In genomic region chr4:88867366-88867925, GRCm38 (mm10) we compare ENCODE assay signal across 8 mouse cellular contexts. TPM values are rescaled to one million over a fixed set of nuclear protein-coding genes. Genes with fewer than 3 reads are reported as not detected.
DNase-seq lines count a peak whose midpoint lies in the region; ATAC-seq and TF ChIP-seq lines count a peak whose summit lies in the region.

No protein-coding gene starts in this region.

- peak; percentile 71 for DNase-seq in gastrocnemius, adult 2 months
- peak; percentile 75 for DNase-seq in hindbrain, postnatal 0 days (ENCODE audit: low spot score)
- peak; percentile 68 to 84 for DNase-seq in left cerebral cortex, adult 2 months (ENCODE audit: extremely low spot score in 1 of 2, low spot score in 2 of 2)
- DNase-seq in right cerebral cortex, adult 2 months (ENCODE audit: low spot score in 2 of 2): peak; percentile 74 to 84
- peak; percentile 76 for DNase-seq in urinary bladder, postnatal 25 days (ENCODE audit: low spot score)

- H3K36me3 ChIP-seq in hindbrain, postnatal 0 days (ENCODE audit: insufficient read depth, low read length): no peaks in the 10 kb centered on the region
- H3K36me3 ChIP-seq in megakaryocyte, embryonic 14.5 days (replicated peaks; ENCODE audit: low read length): no peaks in the 10 kb centered on the region

- 0% methylated on average over 8 of the region's 8 CpGs for WGBS in hindbrain, postnatal 0 days

- H3K27ac ChIP-seq in gastrocnemius, adult 2 months: peak overlapping the region; percentile 66; the same call in 1 of the 2 replicates
- H3K27ac ChIP-seq in hindbrain, postnatal 0 days: no peak overlapping the region
- no peak overlapping the region for H3K27ac ChIP-seq in left cerebral cortex, adult 2 months

- no peaks in the 10 kb centered on the region for H3K4me1 ChIP-seq in hindbrain, postnatal 0 days (ENCODE audit: insufficient read depth, low read length)
- peaks cover 58% of the 10 kb centered on the region for H3K4me1 ChIP-seq in megakaryocyte, embryonic 14.5 days

- peak overlapping the region; percentile 97 for H3K4me2 ChIP-seq in hindbrain, postnatal 0 days (ENCODE audit: low read depth, low read length)

- peak; percentile 81 for TF ChIP-seq CTCF in gastrocnemius, adult 2 months (IDR thresholded peaks at IDR 0.05)
- TF ChIP-seq CTCF in hindbrain, postnatal 0 days (IDR thresholded peaks at IDR 0.05; ENCODE audit: low read depth): peak; percentile 93
- peak; percentile 76 for TF ChIP-seq CTCF in left cerebral cortex, adult 2 months (IDR thresholded peaks at IDR 0.05)

- peak; percentile 50 for ATAC-seq in activated CD4-positive, CD25-positive, alpha-beta regulatory T cell, adult 4 months
- peak; percentile 62 for ATAC-seq in common myeloid progenitor, adult 5-6 weeks (replicated peaks; ENCODE audit: low read depth, poor library complexity, severe bottlenecking)
- peak; percentile 75 for ATAC-seq in hindbrain, postnatal 0 days

- H3K4me3 ChIP-seq in gastrocnemius, adult 2 months: peak overlapping the region; percentile 76
- peak overlapping the region; percentile 51 for H3K4me3 ChIP-seq in hindbrain, postnatal 0 days (ENCODE audit: low read length)
- peak overlapping the region; percentile 50 for H3K4me3 ChIP-seq in left cerebral cortex, adult 2 months
- H3K4me3 ChIP-seq in megakaryocyte, embryonic 14.5 days (replicated peaks): peak overlapping the region; percentile 91

- peak overlapping the region; percentile 53; the same call in 1 of the 2 replicates for H3K9ac ChIP-seq in hindbrain, postnatal 0 days (replicated peaks; ENCODE audit: low read length)

- intact Hi-C loops in gastrocnemius, adult 2 months (cut with DNase I): no loop called here
- intact Hi-C loops in left cerebral cortex, adult 2 months (cut with DNase I): loop anchor here (5.0 kb wide), 1 partner anchor 660 kb away; no protein-coding TSS in a partner anchor

- H3K27me3 ChIP-seq in hindbrain, postnatal 0 days (ENCODE audit: insufficient read depth, low read length): no peaks in the 10 kb centered on the region
- H3K27me3 ChIP-seq in megakaryocyte, embryonic 14.5 days (replicated peaks): peaks cover 12% of the 10 kb centered on the region

- no peaks in the 10 kb centered on the region for H3K9me3 ChIP-seq in hindbrain, postnatal 0 days (ENCODE audit: low read length)
- no peaks in the 10 kb centered on the region; the same call in 1 of the 2 replicates for H3K9me3 ChIP-seq in megakaryocyte, embryonic 14.5 days

RNA-seq across cellular contexts. Expression of gene Ifne, which starts 12.6 kb away (rescaled TPM):
- polyA plus RNA-seq in activated CD4-positive, CD25-positive, alpha-beta regulatory T cell, adult 4 months (2017; shearing (Covaris generic)): not detected
- not detected in 2 replicates for total RNA-seq in common myeloid progenitor, adult 5-6 weeks (2017)
- total RNA-seq in gastrocnemius, adult 2 months (2021): not detected
- total RNA-seq in hindbrain, postnatal 0 days (2014; rRNA removed): not detected in 2 replicates
- polyA plus RNA-seq in hindbrain, postnatal 0 days (2015; fragmentation: Nextera tagmentation; extraction: Ambion mirVana): not detected in 2 replicates
- total RNA-seq in left cerebral cortex, adult 2 months (2021): not detected
- polyA plus RNA-seq in megakaryocyte, embryonic 14.5 days (2012; ENCODE audit: insufficient read depth, low replicate concordance): not detected in 2 replicates

RNA-seq across cellular contexts. Expression of gene Ifna1, which starts 17.6 kb away (rescaled TPM):
- not detected for polyA plus RNA-seq in activated CD4-positive, CD25-positive, alpha-beta regulatory T cell, adult 4 months (2017; shearing (Covaris generic))
- not detected in 2 replicates for total RNA-seq in common myeloid progenitor, adult 5-6 weeks (2017)
- not detected for total RNA-seq in gastrocnemius, adult 2 months (2021)
- total RNA-seq in hindbrain, postnatal 0 days (2014; rRNA removed): not detected in 2 replicates
- not detected in 2 replicates for polyA plus RNA-seq in hindbrain, postnatal 0 days (2015; fragmentation: Nextera tagmentation; extraction: Ambion mirVana)
- not detected for total RNA-seq in left cerebral cortex, adult 2 months (2021)
- not detected in 2 replicates for polyA plus RNA-seq in megakaryocyte, embryonic 14.5 days (2012; ENCODE audit: insufficient read depth, low replicate concordance)

RNA-seq across cellular contexts. Expression of gene Ifna4, which starts 25.8 kb away (rescaled TPM):
- polyA plus RNA-seq in activated CD4-positive, CD25-positive, alpha-beta regulatory T cell, adult 4 months (2017; shearing (Covaris generic)): not detected
- total RNA-seq in common myeloid progenitor, adult 5-6 weeks (2017): not detected in 2 replicates
- total RNA-seq in gastrocnemius, adult 2 months (2021): not detected
- not detected in 2 replicates for total RNA-seq in hindbrain, postnatal 0 days (2014; rRNA removed)
- not detected in 2 replicates for polyA plus RNA-seq in hindbrain, postnatal 0 days (2015; fragmentation: Nextera tagmentation; extraction: Ambion mirVana)
- not detected for total RNA-seq in left cerebral cortex, adult 2 months (2021)
- polyA plus RNA-seq in megakaryocyte, embryonic 14.5 days (2012; ENCODE audit: insufficient read depth, low replicate concordance): not detected in 2 replicates

RNA-seq across cellular contexts. Expression of gene Ifna5, which starts 32.1 kb away (rescaled TPM):
- not detected for polyA plus RNA-seq in activated CD4-positive, CD25-positive, alpha-beta regulatory T cell, adult 4 months (2017; shearing (Covaris generic))
- not detected in 2 replicates for total RNA-seq in common myeloid progenitor, adult 5-6 weeks (2017)
- total RNA-seq in gastrocnemius, adult 2 months (2021): not detected
- not detected in 2 replicates for total RNA-seq in hindbrain, postnatal 0 days (2014; rRNA removed)
- polyA plus RNA-seq in hindbrain, postnatal 0 days (2015; fragmentation: Nextera tagmentation; extraction: Ambion mirVana): not detected in 2 replicates
- not detected for total RNA-seq in left cerebral cortex, adult 2 months (2021)
- polyA plus RNA-seq in megakaryocyte, embryonic 14.5 days (2012; ENCODE audit: insufficient read depth, low replicate concordance): not detected in 2 replicates

RNA-seq across cellular contexts. Expression of gene Ifna6, which starts 40.2 kb away (rescaled TPM):
- polyA plus RNA-seq in activated CD4-positive, CD25-positive, alpha-beta regulatory T cell, adult 4 months (2017; shearing (Covaris generic)): not detected
- total RNA-seq in common myeloid progenitor, adult 5-6 weeks (2017): not detected in 2 replicates
- total RNA-seq in gastrocnemius, adult 2 months (2021): not detected
- not detected in 2 replicates for total RNA-seq in hindbrain, postnatal 0 days (2014; rRNA removed)
- not detected in 2 replicates for polyA plus RNA-seq in hindbrain, postnatal 0 days (2015; fragmentation: Nextera tagmentation; extraction: Ambion mirVana)
- total RNA-seq in left cerebral cortex, adult 2 months (2021): not detected
- not detected in 2 replicates for polyA plus RNA-seq in megakaryocyte, embryonic 14.5 days (2012; ENCODE audit: insufficient read depth, low replicate concordance)
